Mouse (Mus musculus): Measurements from ENCODE around the gene Bdp1.
A peak's percentile ranks its signal among the peaks of the same experiment; 100 is the strongest.

Bdp1 gene

DNA sequence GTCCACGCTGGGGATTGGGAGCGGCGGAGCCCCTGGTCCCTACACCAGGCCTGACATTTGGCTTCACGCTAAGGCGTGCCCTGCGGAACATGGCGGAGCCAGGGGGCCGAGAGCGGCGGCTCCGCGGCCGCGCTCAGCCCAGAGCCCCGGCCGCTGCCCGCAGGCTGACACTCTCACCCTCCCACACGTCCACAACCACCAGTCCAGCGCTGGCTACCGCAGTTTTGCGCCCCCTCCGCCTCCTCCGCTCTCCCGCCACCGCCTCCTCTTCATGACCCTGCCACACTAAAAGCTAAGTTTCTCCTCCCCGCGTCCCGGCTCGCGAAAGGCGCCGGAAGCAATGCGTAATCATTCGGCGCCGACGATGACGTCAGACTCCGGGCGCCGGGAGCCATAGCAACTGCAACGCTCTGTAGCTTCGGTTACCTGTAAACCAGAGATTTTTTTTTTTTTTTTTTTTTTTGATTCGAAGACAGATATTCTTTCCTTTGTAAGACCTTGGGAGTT is at the start of gene Bdp1:
TSS of gene Bdp1 (minus strand) at position 323 of the 507 bp plus-strand sequence.
- DNase-seq (ENCODE audit: low spot score in 2 of 2), result peak; percentile 91 to 98

DNA sequence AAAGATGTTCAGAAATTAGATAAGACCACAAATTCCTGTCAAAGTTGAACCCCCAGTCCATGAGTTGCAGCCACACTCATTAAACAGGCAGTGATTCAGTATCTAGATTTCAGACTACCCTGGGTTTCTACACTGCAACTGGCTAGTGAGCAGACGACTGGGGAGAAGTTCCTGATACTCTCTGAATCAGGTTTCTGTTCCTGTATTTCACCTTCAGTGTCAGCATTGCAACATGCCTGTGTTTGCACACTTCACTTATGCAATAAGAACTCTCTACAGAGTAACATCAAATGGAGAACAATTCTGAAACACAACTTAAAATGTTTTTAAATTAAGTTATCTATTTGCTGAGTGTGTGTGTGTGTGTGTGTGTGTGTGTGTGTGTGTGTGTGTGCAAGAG is 48.8 kb upstream of the Bdp1 start:
- peak in 1 of 2 experiments; percentile 24 for DNase-seq (ENCODE audit: low spot score in 2 of 2)

DNA sequence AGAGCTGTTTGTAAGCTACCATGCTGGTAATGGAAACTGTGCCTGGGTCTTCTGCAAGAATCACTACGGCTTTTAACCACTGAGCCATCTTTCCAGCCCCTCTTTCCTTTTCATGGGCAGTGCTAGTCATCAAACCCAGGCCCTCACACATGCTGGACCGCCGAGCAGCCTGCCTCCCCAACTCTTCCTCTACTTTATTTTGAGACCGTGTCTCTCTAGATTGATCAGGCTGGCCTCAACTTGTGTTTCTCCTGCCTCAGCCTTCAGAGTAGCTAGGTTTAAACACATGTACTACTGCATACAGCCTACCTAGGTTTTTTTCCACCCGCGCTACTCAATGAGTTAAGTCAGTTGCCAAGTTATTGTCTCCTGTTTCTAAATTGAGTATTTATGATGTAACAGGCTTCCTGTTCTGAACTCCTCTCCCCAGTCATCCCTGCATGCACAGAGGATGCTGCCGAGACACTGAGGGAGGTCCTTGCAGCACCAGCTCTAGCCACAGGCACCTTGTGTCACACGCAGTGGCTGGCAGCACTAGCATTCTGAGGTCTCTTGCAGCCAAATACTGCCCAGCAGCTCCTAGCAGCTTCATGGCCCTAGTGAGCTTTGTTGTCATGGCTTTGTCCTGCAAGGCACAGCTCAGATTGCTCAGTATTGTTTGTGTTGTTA is 37.9 kb upstream of the Bdp1 start:
- DNase-seq (ENCODE audit: low spot score in 2 of 2), result no peak

DNA sequence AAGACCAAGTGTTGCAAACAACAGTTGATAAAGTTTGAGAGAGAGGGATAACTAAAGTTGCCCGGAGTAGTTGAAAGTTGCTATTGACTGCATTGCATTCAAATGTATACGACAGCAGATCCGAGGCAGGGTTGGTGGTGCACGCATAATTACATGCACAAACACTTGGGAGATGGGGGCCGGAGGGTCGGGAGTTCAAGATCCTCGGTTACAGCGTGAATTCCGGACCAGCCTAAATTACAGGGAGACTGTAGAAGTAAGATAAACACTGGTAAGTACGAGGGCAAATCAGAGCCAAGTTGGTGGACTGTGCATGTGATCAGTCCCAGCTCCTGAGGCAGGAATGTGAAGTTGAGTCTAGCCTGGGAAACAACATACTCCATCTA is 21.4 kb upstream of the Bdp1 start:
- DNase-seq (ENCODE audit: low spot score in 2 of 2), result no peak

DNA sequence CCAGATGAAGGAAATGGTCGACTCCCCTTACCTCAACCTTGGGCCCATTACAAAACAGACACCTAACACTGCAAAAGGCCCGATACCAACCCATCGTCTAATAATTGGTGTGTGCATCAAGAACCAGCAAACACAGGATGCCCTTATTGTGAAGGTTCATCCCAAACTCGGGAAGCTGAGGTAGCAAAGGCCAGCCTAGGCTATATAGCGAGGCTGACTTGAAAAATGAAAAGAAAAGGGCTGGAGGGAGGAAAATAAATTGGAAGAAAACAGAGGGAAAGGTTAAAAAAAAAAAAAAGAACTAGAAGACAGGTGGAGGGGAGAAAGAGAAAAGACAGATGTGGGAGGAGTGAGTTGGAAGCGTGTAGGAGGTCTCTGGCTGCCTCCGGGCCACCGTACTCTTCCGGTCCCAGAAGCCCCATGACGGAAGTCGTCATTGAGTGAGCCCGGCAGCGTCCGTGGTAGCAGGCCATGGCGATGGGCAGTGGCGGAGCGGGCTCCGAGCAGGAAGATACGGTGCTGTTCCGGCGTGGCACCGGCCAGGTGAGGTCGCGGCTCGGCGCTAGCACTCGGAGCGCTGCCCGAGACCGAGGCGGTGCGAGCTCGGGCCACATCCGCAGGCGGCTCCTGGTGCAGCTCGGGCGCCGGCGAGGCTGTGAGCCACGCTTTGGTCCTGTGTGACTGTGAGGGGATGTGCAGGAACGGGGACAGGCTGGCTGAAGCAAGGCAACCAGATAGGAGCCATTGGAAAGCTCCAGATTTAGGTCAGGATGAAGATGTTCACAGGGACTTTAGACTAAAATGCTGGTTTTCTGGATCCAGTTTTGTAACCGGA is 20.8 kb upstream of the Bdp1 start, which contains the start of gene Smn1:
TSS of gene Smn1 (plus strand) at position 430 of the 835 bp plus-strand sequence.
- DNase-seq (ENCODE audit: low spot score in 2 of 2), result peak; percentile 83 to 91

DNA sequence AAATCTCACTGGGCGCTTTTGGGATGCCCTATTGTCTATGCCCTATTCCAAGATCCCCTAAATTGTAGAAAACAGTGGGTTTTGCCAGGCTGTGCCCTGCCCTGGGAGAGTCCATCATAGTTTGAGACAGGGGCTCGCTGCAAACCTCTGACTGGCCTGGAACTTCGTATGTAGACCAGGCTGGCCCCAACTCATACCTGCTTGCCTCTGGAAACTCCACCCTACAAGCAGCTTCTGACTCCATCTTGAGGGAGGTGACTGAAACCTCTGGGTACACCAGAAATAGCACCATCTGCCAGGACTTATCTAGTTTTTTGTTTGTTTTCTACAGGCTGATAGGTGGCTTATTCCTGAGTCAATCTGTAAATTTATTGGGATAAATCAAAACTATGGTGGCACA is 20.1 kb upstream of the Bdp1 start:
- no peak for DNase-seq (ENCODE audit: low spot score in 2 of 2)

DNA sequence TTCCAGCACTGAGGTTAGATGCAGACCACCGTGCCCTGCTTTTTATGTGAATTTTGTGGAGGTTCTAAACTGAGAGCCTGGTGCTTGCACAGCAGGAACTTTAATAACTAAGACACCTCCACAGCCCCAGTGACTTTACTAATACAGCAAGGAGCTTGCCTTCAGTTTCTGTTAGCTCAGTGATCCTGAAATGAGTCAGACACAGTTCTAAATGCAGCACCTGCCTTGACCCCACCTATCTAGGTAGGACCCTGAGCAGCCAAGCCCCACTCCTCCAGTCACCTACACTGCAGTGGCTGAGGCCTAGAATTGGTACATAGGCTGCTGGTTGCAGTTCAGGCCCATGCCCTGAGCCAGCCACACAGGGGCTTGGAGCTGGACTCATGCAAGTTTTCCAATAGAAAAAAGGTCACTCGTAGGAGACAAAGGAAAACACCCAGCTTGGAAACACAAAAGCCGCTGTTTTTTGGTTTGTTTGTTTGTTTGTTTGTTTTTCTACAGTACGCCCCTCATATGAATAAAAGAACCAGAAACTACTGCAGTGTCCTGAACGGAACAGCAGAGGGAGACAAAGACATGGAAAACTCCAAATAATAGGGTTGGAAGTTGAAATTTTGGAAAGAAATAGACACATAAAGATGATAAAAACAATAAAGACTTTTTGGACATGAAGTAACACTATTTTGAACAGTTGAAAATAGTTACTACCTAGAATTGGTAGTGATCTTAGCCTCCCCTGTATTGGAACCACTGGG is 8.5 kb upstream of the Bdp1 start:
- DNase-seq (ENCODE audit: low spot score in 2 of 2), result peak in 1 of 2 experiments; percentile 45

DNA sequence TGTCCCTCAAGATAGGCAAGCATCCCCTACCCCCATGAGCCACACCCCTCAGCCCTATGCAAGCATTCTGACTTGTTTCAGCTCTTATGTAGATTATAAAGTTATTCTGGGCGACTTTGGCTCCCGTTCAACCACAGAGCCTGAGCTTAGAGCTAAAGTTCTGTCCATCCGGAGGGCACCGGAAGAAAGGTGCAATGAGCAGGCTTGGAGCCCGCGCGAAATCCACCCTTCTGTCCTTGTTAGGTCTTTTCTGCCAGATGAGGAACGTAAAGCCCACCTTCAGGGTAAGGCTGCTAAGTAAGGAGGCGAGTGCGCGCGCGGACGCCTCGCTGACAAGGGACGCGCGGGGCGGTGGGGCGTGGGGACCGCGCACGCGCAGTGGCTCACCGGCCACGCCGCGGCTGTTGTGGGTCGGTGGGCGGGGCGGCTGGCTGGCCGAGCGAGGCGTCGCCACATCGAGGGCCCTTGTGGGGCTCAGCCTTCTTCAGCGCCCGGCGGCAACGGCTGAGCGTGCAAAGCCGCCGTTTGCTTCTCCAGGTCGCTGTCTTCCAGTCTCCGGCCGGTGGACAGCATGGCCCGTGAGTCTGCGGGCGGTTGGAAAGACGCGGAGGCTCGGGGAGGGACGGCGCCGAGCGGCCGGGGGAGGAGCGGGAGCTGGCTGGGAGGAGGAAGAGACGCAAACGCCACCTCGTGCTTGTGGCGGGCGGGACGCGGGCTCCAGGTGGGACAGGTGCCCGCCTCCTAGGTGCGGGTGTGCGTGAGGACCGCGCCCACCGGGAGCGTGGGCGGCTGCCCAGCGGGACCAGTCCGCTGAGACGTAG is 4.0 kb upstream of the Bdp1 start, which contains the start of gene Serf1:
TSS of gene Serf1 (plus strand) at position 361 of the 821 bp plus-strand sequence.
- peak; percentile 73 to 86 for DNase-seq (ENCODE audit: low spot score in 2 of 2)

DNA sequence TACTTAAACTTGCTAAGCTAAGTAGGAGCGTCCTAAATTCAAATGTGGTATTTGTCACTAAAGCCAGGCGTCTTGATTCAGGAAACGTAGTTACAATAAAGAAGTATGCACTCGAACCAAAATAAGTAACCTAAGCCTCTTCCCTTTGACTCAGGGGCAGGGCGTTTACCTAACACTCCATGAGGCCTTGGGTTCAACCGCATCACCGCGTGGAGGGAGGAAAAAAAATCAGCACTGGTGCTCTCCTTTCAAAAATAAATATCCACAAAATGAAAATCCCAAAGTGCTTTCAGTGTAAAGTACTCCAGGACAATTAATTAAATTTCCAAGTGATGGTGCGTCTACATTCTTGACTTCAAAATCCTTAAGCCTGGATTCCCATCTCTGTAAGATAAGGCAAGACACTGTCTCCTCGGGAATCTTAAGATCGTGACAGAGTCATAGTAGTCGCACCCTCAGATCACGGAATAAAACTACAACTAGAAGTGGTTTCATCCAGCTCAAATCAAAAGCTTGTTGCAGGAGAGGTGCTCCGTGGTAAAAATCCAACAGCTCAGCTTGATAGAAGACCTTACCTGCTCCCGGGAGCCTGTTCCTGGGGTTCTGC is 715 bp downstream of the Bdp1 start:
- peak in 1 of 2 experiments; percentile 55 for DNase-seq (ENCODE audit: low spot score in 2 of 2)

DNA sequence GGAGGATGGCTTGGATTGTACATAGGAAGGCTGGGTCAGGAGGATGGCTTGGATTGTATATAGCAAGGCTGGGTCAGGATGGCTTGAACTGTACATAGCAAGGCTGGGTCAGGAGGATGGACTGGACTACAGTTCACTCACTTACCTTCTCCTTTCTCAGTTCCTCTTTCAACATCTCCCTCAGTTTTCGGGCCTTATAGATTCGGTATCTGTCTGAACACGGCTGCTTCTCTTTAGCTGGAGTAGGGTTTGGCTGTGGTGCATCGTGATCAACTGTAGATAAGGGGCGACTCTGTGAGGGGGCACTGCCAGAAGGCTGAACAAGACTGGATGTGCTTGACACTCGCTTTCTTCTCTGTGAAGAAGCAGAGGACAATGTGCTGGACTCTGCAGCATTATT is 5.1 kb downstream of the Bdp1 start:
- DNase-seq (ENCODE audit: low spot score in 2 of 2), result peak in 1 of 2 experiments; percentile 8

DNA sequence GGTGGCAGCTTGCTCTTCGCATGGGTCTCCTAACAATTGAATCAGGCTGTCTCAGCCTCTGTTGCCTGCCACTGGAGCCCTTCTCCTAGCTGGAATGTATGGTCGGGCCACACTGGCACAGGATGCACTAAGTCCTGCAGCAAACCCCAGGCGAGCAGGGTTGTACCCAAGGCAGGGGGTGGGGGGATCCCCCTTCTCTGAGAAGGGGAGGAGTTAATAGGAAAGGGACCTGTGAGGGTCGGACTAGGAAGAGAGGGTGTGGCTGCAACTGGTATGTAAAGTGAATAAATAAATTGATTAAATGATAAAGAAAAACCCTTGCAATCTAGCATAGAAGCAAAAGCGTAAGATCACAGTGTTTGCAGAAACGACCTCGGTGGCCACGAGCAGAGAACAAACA is 32.4 kb downstream of the Bdp1 start:
- no peak for DNase-seq (ENCODE audit: low spot score in 2 of 2)

DNA sequence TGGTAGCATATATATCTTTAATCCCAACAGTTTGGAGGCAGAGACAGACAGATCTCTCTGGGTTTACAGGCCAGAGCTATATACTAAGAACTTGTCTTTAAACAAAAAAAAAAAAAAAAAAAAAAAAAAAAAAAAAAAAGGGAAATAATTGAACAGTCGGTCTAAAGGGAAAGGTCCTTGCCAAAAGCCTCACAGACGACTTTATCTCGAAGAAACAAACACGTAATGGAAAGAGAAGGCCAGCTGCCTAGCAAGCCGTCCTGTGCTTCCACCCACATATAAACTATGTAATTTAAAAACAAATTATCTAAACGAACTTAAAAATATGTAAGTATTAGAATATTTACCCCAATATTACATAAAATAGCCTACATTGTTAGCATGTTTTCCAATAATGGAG is 36.0 kb downstream of the Bdp1 start:
- no peak for DNase-seq (ENCODE audit: low spot score in 2 of 2)

DNA sequence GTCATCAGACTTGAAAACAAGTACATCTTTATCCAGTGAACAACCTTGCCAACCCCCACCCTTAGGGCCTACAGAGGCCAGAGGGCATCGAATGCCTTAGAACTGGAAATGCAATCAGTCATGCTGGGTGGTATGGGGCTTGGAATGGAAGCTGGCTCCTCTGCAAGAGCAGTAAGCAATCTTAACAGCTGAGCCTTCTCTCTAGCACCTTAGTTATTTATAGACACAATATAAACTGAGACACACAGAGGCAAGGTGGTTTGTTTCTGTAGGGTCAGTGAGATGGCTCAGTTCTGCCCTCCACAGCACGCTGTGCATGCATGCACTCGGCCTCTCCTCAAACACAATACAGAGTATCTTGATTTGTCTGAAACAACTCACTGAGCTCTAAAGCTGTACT is 39.9 kb downstream of the Bdp1 start:
- no peak for DNase-seq (ENCODE audit: low spot score in 2 of 2)

DNA sequence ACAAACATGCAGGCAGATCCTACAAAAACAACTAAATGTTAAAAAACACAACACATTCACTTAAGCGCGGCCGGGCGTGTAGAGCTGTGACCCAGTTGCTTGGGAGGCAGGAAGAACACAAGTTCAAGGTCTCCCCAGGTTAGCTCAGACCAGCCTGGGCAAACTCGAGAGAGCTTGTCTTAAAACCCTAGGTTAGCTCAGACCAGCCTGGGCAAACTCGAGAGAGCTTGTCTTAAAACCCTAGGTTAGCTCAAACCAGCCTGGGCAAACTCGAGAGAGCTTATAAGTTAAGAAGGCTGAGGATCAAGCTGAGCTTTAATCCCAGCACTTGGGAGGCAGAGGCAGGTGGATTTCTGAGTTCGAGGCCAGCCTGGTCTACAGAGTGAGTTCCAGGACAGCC is 46.1 kb downstream of the Bdp1 start:
- peak in 1 of 2 experiments; percentile 15 for DNase-seq (ENCODE audit: low spot score in 2 of 2)

DNA sequence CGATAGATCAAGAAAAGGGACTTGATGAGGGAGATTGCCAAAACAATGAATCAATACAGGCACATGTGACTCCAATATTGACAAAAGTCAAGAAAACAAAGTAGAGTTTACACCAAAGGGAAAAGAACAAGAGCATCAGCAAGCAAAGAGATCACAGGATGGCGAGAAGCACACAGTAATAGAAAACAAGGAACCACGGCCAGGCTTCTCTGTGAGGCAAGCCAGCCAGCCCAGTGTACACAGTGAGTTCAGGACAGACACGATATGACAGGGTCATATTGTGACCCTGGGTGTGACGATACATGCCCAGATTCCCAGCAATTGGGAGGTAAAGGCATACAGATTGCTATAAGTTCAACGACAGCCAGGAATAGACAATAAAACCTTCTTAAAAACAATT is 77.9 kb downstream of the Bdp1 start:
- DNase-seq (ENCODE audit: low spot score in 2 of 2), result no peak

DNA sequence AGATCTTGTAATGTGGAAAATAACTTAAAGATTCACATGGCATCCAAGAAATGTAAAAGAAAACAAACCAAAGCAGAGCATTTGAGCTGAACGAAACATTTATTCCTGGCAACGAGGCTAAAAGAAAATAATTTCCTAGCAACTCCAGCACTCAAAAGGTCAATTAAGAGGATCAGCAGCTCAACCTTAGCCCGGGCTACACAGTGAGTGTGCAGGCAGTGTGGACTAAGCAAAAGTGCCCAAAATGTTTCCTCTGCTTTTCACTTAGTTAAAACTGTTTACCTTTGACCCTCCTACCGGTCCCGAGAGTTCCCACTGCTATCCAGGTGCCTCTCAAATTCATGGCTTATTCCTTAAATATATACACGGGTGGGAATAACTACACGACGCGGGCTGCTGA is 87.0 kb downstream of the Bdp1 start:
- no peak for DNase-seq (ENCODE audit: low spot score in 2 of 2)

DNA sequence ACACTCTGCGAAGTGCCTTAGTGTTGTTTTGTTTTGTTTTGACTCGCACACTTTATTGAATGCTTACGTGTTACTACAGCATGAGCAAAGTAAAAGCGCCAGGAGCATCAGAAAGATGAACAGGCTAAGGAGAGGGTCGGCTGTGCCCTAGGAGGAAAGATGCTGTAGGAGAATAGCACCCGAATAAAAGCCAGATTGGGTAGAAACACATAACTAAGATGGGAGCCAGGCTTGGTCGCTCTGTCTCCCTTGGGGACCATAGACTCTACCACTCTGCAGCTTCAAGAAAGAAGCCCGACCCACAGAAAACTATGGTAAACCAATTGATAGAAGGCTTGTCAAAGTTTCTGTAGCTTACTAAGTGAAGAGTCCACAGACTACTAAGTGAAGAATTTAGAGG is 87.9 kb downstream of the Bdp1 start:
- DNase-seq (ENCODE audit: low spot score in 2 of 2), result no peak

DNA sequence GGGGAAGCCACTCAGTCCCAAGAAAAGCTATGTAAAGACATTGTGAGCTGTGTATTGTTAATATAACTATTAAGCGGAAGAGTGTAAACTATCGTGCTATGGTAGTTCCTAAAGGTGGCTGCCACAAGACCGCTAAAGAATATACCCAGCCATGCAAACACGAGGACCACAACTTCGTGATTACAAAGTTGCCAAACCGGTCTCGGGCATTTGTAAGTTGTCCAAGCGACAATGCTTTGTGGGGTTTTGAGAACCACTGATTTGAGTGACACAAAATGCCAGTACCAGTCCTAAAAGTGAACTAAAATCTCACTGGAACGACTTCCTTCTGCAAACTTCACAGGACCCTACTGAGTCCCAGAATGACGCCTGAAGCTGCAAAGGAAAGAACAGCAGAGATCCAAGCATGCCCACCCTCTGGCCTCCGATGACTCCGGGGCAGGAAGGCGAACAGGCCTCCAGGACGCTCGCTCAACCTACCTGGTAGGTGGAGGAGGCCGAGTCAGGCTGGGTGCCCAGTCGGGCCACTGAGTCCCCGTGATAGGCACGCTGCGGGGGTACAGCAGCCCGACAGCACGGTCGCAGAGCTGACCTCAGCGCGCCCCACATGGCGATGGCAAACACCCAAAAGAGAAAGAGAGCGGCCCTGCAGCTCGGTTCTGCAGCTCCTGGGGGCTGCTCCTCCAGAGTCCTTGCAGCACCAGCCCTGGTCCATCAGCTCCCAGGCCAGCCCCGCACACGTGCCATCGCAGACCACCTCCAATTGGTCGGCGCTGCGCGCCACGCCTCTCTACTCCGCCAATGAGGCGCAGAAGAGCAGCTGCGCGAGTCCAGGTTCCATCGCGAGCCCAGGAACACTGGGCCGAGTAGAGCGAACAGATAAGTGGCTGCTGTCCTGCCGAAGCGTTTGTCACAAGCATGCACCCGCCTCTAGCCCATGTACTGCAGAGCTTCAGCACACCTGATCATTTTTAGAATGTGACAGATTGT is 88.7 kb downstream of the Bdp1 start, which contains the start of gene Mccc2:
TSS of gene Mccc2 (minus strand) at position 734 of the 990 bp plus-strand sequence.
- peak; percentile 74 to 85 for DNase-seq (ENCODE audit: low spot score in 2 of 2)

DNA sequence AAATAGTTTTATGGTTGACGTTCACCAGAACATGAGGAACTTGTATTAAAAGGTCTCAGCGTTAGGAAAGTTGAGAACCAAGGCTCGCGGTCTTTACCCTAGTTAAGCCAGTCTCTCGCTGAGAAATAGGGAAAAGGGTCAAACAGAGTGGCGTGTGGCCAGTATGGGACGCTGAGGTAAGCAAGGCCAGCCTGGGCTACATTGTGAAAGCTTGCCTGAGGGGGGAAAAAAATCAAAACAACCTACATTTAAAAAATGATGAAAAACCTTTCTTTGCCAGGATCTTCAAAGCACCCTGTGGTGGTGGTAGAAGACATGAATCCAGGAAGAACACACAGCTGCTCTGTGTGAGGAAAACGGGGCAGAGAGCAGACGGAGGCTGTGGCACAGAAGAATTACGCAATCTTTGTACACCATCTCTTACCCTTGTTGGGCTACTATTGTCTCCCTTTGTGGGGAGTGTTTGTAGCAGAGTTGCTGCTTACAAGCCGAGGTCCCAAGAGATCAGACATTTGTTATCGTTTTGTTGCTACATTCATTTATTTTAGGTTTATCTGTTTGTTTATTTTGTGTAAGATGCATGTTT is 97.9 kb downstream of the Bdp1 start:
- no peak for DNase-seq (ENCODE audit: low spot score in 2 of 2)
